Mouse (Mus musculus) gastrocnemius, postnatal 10 days (tissue): ENCODE measurements around the gene Cd9. TPM values are rescaled to one million over a fixed set of nuclear protein-coding genes. Genes with fewer than 3 reads are reported as not detected.

ENCODE experiments used
- total RNA-seq, 2 experiments: library from RNA; stranded (reverse); gene quantifications; 2 replicates each; pipeline ENCODE4 v1.2.3; 2021

Gene Cd9
- total RNA-seq, 2 experiments from 2014 or later: 84.5 to 86.4 TPM

Other genes with a start within 250 kb of the Cd9 start
- gene Tuba3a, start 208.7 kb downstream of the Cd9 start, total RNA-seq: not detected
- 10 to 100 TPM; 34.0 to 36.1 TPM for gene Ltbr, start 180.9 kb downstream of the Cd9 start, total RNA-seq
- under 1 TPM; 0.31 to 0.43 TPM for gene Scnn1a, start 174.1 kb downstream of the Cd9 start, total RNA-seq
- gene Tnfrsf1a, start 145.4 kb downstream of the Cd9 start, total RNA-seq: 10 to 100 TPM; 43.8 to 58.8 TPM
- under 1 TPM in 1 of 2 experiments, not detected in 1; 0.07 TPM for gene Plekhg6, start 114.0 kb downstream of the Cd9 start, total RNA-seq
- 10 to 100 TPM; 26.5 to 27.6 TPM for gene Vwf, start 52.0 kb upstream of the Cd9 start, total RNA-seq
- under 1 TPM; 0.12 to 0.14 TPM for gene Ano2, start 195.6 kb upstream of the Cd9 start, total RNA-seq